Mouse (Mus musculus) lung, embryonic 15.5 days (tissue): ENCODE results near the gene Ephx4. TPM values are rescaled to one million over a fixed set of nuclear protein-coding genes. Genes with fewer than 3 reads are reported as not detected.

Experiments used
- ATAC-seq: fragments of 200-750 bp; cut with Nextera tagmentation; 2 replicates; pipeline ENCODE4 v1.8.0; 2017; ENCODE audit warnings: moderate number of reproducible peaks, borderline replicate concordance; ENCODE audit not compliant: low FRiP score, low TSS enrichment; ENCODE audit errors: extremely low read depth
- H3K27ac ChIP-seq: fragments of 300-500 bp; sonication (generic); 2 replicates; pipeline ENCODE4 v1.5.1; 2015; ENCODE audit warnings: moderate library complexity, mild to moderate bottlenecking, inconsistent platforms
- H3K27me3 ChIP-seq: fragments of 300-500 bp; sonication (generic); 2 replicates; pipeline ENCODE4 v1.6.1; 2015; ENCODE audit warnings: inconsistent platforms
- H3K36me3 ChIP-seq: fragments of 300-500 bp; sonication (generic); 2 replicates; pipeline ENCODE4 v1.6.1; 2015; ENCODE audit warnings: inconsistent platforms
- H3K4me1 ChIP-seq: fragments of 300-500 bp; sonication (generic); 2 replicates; pipeline ENCODE4 v1.6.1; 2015; ENCODE audit warnings: inconsistent platforms
- H3K4me2 ChIP-seq: fragments of 300-500 bp; sonication (generic); 2 replicates; pipeline ENCODE4 v1.6.1; 2015; ENCODE audit warnings: inconsistent platforms, mild to moderate bottlenecking, moderate library complexity
- H3K4me3 ChIP-seq: fragments of 300-500 bp; sonication (generic); 2 replicates; pipeline ENCODE4 v1.5.1; 2015; ENCODE audit warnings: mild to moderate bottlenecking, inconsistent platforms
- H3K9ac ChIP-seq: fragments of 300-500 bp; sonication (generic); 2 replicates; pipeline ENCODE4 v1.6.1; 2015; ENCODE audit warnings: inconsistent platforms
- H3K9me3 ChIP-seq: fragments of 300-500 bp; sonication (generic); 2 replicates; pipeline ENCODE4 v1.6.1; 2016; ENCODE audit warnings: inconsistent platforms
- WGBS: fragments of 180-500 bp; shearing (Covaris S2); methylation state at CpG from one replicate; pipeline ENCODE4 v1.1.7; 2015; 5-methylcytosine and 5-hydroxymethylcytosine counted together
- polyA plus RNA-seq: library from polyadenylated mRNA; unstranded; fragments of >200 nt; fragmentation: Nextera tagmentation; extraction: Ambion mirVana; gene quantifications from 2 replicates; pipeline ENCODE4 v1.2.1, GENCODE M21; 2015

Gene Ephx4
- polyA plus RNA-seq, 1 experiment from 2014 or later: 2.5 TPM

- 77% methylated on average over 4 of the region's 4 CpGs for WGBS
- no peak for ATAC-seq
- Histone ChIP-seq H3K27me3 (no peaks in the 10 kb centered on the region), H3K4me3 (no peak overlapping the region), H3K36me3 (peaks cover 7% of the 10 kb centered on the region; the same call in 1 of the 2 replicates), H3K4me1 (no peaks in the 10 kb centered on the region), H3K4me2 (no peak overlapping the region), H3K9ac (no peak overlapping the region), H3K27ac (no peak overlapping the region), H3K9me3 (no peaks in the 10 kb centered on the region)
These were observed 64.6 kb downstream of the Ephx4 start for GRCm38 (mm10) chr5:107467098-107467497.

- ATAC-seq: no peak
- 62% methylated on average over 10 of the region's 10 CpGs for WGBS
These were observed 68.2 kb downstream of the Ephx4 start for GRCm38 (mm10) chr5:107470600-107471329.

More at GRCm38 (mm10) chr5:107470600-107471329, 68.2 kb downstream of the Ephx4 start:
- Histone ChIP-seq H3K27ac (no peak overlapping the region), H3K36me3 (peaks cover 7% of the 10 kb centered on the region; the same call in 1 of the 2 replicates), H3K4me3 (no peak overlapping the region), H3K27me3 (no peaks in the 10 kb centered on the region), H3K9me3 (no peaks in the 10 kb centered on the region), H3K9ac (no peak overlapping the region), H3K4me2 (no peak overlapping the region), H3K4me1 (no peaks in the 10 kb centered on the region)

Other genes with a start within 250 kb of the Ephx4 start
- gene Tgfbr3, start 113.1 kb upstream of the Ephx4 start, polyA plus RNA-seq: 20.0 and 22.2 TPM in 2 replicates
- gene Brdt, start 71.6 kb upstream of the Ephx4 start, polyA plus RNA-seq: 1.4 and 2.1 TPM in 2 replicates
- gene Lpcat2b, start 28.8 kb downstream of the Ephx4 start, polyA plus RNA-seq: not detected in 2 replicates
- gene Btbd8, start 35.3 kb downstream of the Ephx4 start, polyA plus RNA-seq: 4.8 and 5.6 TPM in 2 replicates
- 0.30 and 0.36 TPM in 2 replicates for gene Gm42669, start 104.9 kb downstream of the Ephx4 start, polyA plus RNA-seq
- gene 1700028K03Rik, start 132.0 kb downstream of the Ephx4 start, polyA plus RNA-seq: 0.05 TPM in 2 replicates
- gene Rpap2, start 194.6 kb downstream of the Ephx4 start, polyA plus RNA-seq: 14.4 and 14.7 TPM in 2 replicates
- gene Glmn, start 195.2 kb downstream of the Ephx4 start, polyA plus RNA-seq: 23.4 and 24.6 TPM in 2 replicates